Mouse (Mus musculus): Measurements from ENCODE around the gene Nrxn1. TPM values are rescaled to one million over a fixed set of nuclear protein-coding genes. Genes with fewer than 3 reads are reported as not detected.

The Nrxn1 gene
- total RNA-seq, 2 experiments from 2014 or later: 2.1 to 3.9 TPM

DNA sequence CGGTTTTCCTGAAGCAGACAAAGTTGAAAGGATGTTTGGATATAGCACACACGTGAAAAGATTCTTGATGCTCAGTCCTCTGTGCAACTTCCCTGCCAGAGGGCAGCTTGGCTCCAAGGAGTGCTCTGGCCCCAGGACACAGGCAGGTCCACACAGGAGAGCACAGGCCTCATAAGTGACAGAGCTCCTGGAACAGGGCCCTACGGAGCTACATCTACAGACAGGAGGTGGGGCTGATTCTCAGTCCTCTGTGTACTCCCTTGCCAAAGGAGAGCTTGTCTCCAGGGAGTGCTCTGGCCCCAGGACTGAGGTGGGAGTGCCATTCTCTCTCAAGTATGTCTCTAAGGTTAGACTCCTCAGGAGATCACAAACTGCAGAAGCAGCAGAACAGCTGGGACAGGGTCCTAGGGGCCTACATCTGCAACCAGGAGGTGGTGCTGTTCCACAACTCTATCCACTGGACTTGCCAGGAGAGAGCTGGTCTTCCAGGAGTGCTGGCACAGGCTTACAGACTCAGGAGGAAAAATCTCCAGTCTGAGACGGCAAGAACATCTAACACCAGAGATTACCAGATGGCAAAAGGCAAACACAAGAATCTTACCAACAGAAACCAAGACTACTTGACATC lies 129.9 kb downstream of the Nrxn1 start:
- peak; percentile 2 for DNase-seq

GRCm38 (mm10) chr17:90955221-90955620 lies 137.7 kb downstream of the Nrxn1 start:
- no peak for DNase-seq

- DNase-seq: no peak
Observed at GRCm38 (mm10) chr17:90934929-90935328, 157.9 kb downstream of the Nrxn1 start.

DNA sequence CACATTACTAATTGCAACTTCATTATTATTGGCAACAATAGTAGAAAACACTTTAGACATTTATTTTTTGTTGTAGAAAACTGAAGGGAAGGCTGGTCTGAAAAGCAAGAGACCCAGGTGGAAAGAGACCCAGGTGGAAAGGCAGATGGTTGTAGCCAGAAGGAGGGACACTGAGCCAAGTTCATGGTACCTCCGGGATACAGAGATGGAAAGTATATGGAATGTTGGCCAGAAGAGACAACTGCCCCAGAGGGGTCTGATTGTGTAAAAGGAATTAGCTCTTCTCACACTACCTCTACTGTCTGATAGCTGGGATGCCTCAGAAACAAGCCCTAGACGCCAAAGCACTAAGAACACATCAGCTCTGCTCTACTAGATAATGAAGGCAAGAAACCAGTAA lies 179.6 kb downstream of the Nrxn1 start:
- DNase-seq: no peak

DNA sequence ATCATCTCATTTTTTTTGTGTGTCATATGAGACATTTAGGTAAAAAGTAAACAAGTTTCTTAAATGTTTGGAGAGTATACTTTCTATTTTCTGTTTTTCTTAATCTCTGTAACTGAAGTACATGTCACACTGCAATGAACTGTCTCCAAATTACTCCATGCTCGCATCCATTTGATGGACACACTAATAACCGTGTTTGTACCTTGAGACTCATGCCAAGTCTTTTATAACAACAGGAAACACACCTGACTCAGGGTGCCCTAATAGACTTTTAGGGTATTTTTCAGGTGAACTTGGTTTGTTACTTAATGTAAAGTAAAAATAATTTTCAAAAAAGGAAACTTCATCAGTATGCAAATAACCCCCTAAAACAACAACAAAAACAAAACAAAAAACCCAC lies 180.1 kb downstream of the Nrxn1 start:
- no peak for DNase-seq

DNA sequence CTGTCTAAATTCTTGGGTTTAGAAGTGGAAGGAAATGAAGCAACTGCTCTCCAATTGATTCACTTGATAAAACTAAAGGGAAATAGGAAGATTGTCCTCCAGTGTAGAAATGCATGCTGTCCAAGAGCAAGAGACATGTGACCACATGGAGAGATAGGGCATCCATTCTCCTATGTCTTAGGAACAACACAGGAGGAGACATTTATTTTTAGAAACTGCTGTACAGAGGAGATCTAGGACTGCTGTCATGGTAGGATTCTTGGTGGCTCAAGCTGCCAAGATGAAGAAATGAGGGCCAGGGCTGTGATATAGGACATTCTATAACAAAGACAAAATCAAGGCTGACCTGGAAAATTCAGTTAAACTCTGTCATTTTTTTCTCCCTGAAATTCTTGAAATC lies 180.5 kb downstream of the Nrxn1 start:
- DNase-seq: no peak

GRCm38 (mm10) chr17:90906118-90907093 lies 186.5 kb downstream of the Nrxn1 start:
- no peak for DNase-seq

DNA sequence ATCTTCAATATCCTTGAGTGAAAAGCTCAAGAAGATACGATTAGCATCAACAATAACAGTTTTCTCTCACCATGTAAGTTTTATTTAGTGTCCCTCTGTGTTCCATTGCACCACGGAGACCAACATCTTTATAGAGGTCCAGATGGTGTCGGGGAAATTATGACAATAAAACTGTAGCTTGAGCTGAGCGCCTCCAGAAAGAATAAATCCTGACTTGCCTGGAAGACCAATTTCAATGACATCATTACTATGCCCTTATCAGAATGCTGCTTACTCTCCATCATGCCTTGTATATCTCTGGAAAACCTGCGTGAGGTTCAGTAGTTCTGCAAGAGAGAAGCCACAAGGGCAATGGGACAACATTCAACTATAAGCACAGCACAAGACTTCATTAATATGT lies 187.7 kb downstream of the Nrxn1 start:
- DNase-seq: no peak

- DNase-seq: no peak
Observed at GRCm38 (mm10) chr17:90892327-90893259, 200.3 kb downstream of the Nrxn1 start.

GRCm38 (mm10) chr17:90891711-90892110 lies 201.2 kb downstream of the Nrxn1 start:
- no peak for DNase-seq

DNA sequence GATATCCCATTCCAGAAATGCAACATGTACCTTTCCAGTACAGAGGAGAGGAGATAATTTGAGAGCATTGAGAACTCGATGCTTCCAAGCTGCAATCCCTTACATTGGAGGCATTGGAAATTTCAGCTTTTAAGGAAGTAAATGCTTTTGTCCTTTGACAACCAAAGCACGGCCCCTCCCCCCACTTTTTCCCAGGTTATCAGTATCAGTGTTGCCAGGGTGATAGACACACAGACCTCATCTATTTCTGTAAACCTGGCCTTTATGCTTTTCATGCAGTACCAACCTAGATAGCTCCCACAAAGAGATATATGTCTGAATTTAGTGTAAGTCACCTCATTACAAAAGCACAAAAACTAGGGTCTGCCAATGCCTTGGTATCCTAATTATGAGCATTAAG lies 235.6 kb downstream of the Nrxn1 start:
- DNase-seq: no peak

- no peak for DNase-seq
Observed at GRCm38 (mm10) chr17:90843876-90844275, 249.0 kb downstream of the Nrxn1 start.

DNA sequence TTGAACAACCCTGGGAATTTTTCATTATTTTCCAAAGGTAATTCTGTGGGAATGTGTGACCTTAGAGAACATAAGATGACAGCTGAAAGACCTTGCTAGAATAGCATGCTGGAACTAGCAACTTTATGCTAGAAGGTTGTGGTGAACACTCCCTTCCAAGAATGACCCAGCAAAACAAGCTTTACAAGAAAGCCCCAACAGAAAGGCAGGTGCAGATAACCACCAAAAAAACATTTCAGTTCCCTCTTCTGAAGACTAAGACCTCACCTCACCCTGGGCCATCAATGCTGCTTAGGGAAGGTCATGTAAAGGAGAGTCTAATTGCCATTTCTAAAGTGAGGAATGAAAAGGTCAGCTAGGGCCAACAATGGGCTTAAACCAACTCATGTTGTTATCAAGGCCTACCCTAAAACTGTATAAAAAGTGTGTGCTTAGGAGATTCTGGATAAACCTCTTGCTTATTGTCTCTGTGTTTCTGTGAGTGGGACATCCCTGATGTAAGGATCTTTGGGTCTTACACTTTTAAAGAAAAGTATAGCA lies 249.7 kb downstream of the Nrxn1 start:
- no peak for DNase-seq

GRCm38 (mm10) chr17:90837022-90837414 lies 255.9 kb downstream of the Nrxn1 start:
- DNase-seq: no peak

DNA sequence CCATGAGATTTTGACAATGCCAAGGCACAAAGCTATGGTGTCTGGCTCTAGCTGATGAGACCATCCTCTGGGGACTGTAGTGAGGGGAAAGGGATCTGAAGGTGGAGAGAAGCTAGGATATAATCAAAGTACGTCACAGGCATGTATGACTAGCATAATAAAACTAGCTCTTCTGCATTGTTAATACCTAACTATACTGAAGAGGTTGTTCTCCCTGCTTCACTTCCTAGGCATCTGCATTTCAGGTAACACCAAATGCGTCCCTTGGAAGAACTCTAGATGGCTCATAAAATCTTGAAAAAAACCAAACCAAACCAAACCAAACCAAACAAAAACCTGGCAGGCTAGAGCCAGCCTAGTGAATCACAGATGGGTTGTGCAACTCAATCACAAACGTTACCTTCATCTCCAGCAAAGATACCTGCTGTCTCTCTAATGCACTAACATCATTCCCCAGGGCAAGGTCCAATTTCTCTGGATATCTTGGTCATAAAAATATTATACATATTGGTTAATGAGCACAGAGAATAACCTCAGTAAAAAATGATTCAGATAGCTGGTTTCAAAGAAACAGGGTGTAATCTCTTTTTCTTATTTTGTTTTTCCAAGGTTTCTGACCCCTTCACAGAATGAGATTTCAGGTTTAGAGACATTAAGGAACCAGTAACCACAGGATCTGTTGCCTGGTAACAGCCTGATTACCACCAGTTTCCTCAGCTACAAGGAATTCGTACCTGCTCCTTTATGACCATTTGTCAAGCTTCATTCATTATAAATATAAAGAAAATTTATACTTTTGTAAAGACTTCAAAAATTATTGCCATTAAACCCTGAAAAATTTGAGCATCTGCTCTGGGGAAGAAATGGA lies 256.5 kb downstream of the Nrxn1 start:
- no peak for DNase-seq

DNA sequence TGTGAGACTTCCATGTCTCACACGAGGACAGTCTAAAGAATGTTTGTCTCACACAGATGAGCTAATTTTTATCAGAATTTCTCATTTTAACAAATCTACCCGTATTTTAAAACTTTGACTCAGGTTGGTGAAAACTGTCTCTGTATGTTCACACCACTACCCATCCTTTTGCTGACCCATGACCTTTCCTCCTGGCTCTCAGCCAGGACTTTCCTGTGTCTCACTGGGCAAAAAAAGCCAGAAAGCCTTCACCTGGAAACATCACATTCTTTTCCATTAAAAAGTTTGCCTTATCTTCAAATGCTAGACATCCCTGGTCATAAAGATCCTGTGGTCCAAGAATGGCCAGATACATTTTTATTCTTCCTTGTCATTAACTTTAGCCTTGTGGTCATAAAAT lies 274.5 kb downstream of the Nrxn1 start:
- no peak for DNase-seq

DNA sequence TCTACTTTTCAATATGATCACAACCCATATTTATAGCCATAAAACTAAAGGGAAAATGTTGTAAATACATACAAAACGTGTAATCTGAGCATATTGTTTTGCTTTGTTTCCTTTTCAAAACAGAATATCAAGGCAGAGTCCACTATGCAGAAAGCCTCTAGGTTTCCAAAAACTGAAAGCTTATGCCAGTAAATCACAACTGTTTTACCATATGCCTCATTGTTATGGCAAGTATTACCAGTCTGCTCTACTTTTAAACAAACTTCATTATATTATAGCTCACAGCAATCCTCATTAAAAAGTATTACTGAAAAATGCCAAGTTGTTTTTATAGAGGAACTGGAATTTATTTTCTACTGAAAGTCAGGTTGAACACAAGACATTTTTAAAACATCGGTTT lies 275.0 kb downstream of the Nrxn1 start:
- no peak for DNase-seq

- no peak for DNase-seq
Observed at GRCm38 (mm10) chr17:90815306-90815705, 277.6 kb downstream of the Nrxn1 start.

DNA sequence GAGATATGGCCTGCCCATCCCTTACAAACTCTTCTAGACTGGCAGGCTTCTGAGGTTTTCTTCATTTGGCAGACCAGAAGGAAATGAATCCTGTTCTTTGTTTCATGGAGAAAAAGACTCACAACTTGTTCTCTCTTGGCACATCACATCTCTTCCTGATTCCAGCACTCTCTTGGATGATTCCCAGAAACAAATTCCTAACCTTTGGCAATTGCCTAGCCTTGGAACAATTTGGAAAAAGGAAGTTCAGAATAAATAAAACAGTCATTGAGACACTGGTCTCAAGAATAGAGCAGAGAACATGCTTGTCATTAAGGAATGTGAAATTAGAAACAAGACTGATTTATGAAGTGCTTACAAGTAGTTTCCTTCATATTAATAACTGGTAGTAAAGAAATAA lies 279.1 kb downstream of the Nrxn1 start:
- DNase-seq: no peak

DNA sequence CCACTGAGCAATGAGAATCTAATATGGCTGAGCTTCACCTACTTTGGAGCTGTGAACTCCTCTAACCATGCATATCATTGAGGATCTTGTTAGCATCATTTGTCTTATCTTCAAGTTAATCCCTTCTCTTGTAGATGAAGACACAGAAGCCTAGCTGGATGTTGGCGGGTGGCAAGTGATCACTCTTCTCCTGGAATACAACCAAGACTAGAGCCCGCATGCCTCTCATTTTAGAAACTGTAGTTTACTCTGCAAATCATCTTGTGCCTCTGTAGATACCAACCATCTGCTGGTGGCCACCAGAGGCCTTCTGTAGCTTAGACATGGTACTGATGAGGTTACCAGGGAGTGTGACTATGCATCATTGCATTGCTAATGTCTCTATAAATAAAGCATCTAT lies 280.4 kb downstream of the Nrxn1 start:
- DNase-seq: no peak

Measured in gastrocnemius, postnatal 10 days (tissue).